ENCODE assay signal across 37 mouse cellular contexts in genomic region chr3:93373416-93373815, GRCm38 (mm10). TPM values are rescaled to one million over a fixed set of nuclear protein-coding genes. Genes with fewer than 3 reads are reported as not detected.
"Had no signal": no experiment of that assay in that cellular context is flagged by ENCODE, and none has a peak within 500 bp of the region (broad histone marks: within the 10 kb centered on the region; RNA-seq: fewer than 3 reads in every experiment).

No protein-coding gene starts in this region.

- DNase-seq: gastrocnemius, adult 2 months; gastrocnemius, postnatal 10 days; gastrocnemius, postnatal 25 days; heart, adult 18-20 months; heart, postnatal 10 days; heart, postnatal 4 days; kidney, adult 18-20 months; kidney, adult 8-10 months; kidney, postnatal 10 days; kidney, postnatal 25 days; kidney, postnatal 4 days; left cerebral cortex, postnatal 4 days had no signal

RNA-seq across cellular contexts. Expression of gene Rptn, which starts 20.1 kb away (rescaled TPM):
- total RNA-seq: gastrocnemius, adult 2 months; gastrocnemius, postnatal 10 days; gastrocnemius, postnatal 25 days; gastrocnemius, postnatal 4 days; granulocyte monocyte progenitor cell, adult 5-6 weeks; heart, adult 18-20 months; heart, adult 8-10 months; heart, postnatal 10 days; heart, postnatal 25 days; heart, postnatal 4 days; layer of hippocampus, adult 2 months; layer of hippocampus, postnatal 10 days; layer of hippocampus, postnatal 25 days; left cerebral cortex, adult 2 months; left cerebral cortex, postnatal 14 days; left cerebral cortex, postnatal 4 days; liver, adult 2 months had no signal
- polyA plus RNA-seq: heart, embryonic 10.5 days; heart, embryonic 12.5 days; heart, embryonic 14.5 days; heart, embryonic 16.5 days; hindbrain, embryonic 10.5 days; hindbrain, embryonic 12.5 days; hindbrain, embryonic 14.5 days; hindbrain, embryonic 16.5 days; inflammation-experienced regulatory T-cells, adult 6 months; intestine, embryonic 15.5 days; intestine, postnatal 0 days; kidney, embryonic 14.5 days; limb, embryonic 11.5 days; limb, embryonic 13.5 days; liver, adult 2 months had no signal

RNA-seq across cellular contexts. Expression of gene Hrnr, which starts 53.9 kb away (rescaled TPM):
- total RNA-seq: gastrocnemius, adult 2 months; gastrocnemius, postnatal 10 days; gastrocnemius, postnatal 25 days; granulocyte monocyte progenitor cell, adult 5-6 weeks; heart, adult 18-20 months; heart, adult 8-10 months; heart, postnatal 10 days; heart, postnatal 25 days; heart, postnatal 4 days; layer of hippocampus, adult 2 months; layer of hippocampus, postnatal 10 days; layer of hippocampus, postnatal 25 days; left cerebral cortex, adult 2 months; left cerebral cortex, postnatal 14 days; left cerebral cortex, postnatal 4 days; liver, adult 2 months had no signal
- polyA plus RNA-seq: heart, embryonic 10.5 days; heart, embryonic 12.5 days; heart, embryonic 14.5 days; heart, embryonic 16.5 days; hindbrain, embryonic 10.5 days; hindbrain, embryonic 12.5 days; hindbrain, embryonic 14.5 days; hindbrain, embryonic 16.5 days; inflammation-experienced regulatory T-cells, adult 6 months; intestine, embryonic 15.5 days; intestine, postnatal 0 days; kidney, embryonic 14.5 days; limb, embryonic 11.5 days; liver, adult 2 months; liver, embryonic 12.5 days had no signal
